Mouse (Mus musculus): ENCODE results near the gene Wnt4.

Wnt4 gene

GRCm38 (mm10) chr4:137305831-137306576, 28.7 kb downstream of the Wnt4 start:
- in situ Hi-C loops (cut with MboI): no loop called here

- in situ Hi-C loops (cut with MboI): no loop called here
Measured at GRCm38 (mm10) chr4:137306577-137306888, 29.2 kb downstream of the Wnt4 start.

- in situ Hi-C loops (cut with MboI): no loop called here
Measured at GRCm38 (mm10) chr4:137306991-137307706, 29.9 kb downstream of the Wnt4 start.

- in situ Hi-C loops (cut with MboI): no loop called here
Measured at GRCm38 (mm10) chr4:137308377-137308776, 31.1 kb downstream of the Wnt4 start.

GRCm38 (mm10) chr4:137313511-137313910, 36.2 kb downstream of the Wnt4 start:
- in situ Hi-C loops (cut with MboI): no loop called here

GRCm38 (mm10) chr4:137314561-137314960, 37.3 kb downstream of the Wnt4 start:
- in situ Hi-C loops (cut with MboI): no loop called here

- in situ Hi-C loops (cut with MboI): no loop called here
Measured at GRCm38 (mm10) chr4:137315061-137315460, 37.8 kb downstream of the Wnt4 start.

- in situ Hi-C loops (cut with MboI): no loop called here
Measured at GRCm38 (mm10) chr4:137316027-137316770, 38.9 kb downstream of the Wnt4 start.

GRCm38 (mm10) chr4:137324926-137325325, 47.6 kb downstream of the Wnt4 start:
- in situ Hi-C loops (cut with MboI): no loop called here

- in situ Hi-C loops (cut with MboI): no loop called here
Measured at GRCm38 (mm10) chr4:137326494-137326893, 49.2 kb downstream of the Wnt4 start.

- in situ Hi-C loops (cut with MboI): no loop called here
Measured at GRCm38 (mm10) chr4:137332051-137332450, 54.8 kb downstream of the Wnt4 start.

GRCm38 (mm10) chr4:137336468-137336867, 59.2 kb downstream of the Wnt4 start:
- in situ Hi-C loops (cut with MboI): no loop called here

- in situ Hi-C loops (cut with MboI): no loop called here
Measured at GRCm38 (mm10) chr4:137339415-137339814, 62.1 kb downstream of the Wnt4 start.

GRCm38 (mm10) chr4:137342816-137343215, 65.5 kb downstream of the Wnt4 start:
- in situ Hi-C loops (cut with MboI): loop anchor here (10.0 kb wide), 1 partner anchor 52 kb away; no protein-coding TSS in a partner anchor

GRCm38 (mm10) chr4:137345112-137345511, 67.8 kb downstream of the Wnt4 start:
- in situ Hi-C loops (cut with MboI): loop anchor here (10.0 kb wide), 1 partner anchor 50 kb away; no protein-coding TSS in a partner anchor

- in situ Hi-C loops (cut with MboI): loop anchor here (10.0 kb wide), 1 partner anchor 49 kb away; no protein-coding TSS in a partner anchor
Measured at GRCm38 (mm10) chr4:137345790-137346189, 68.5 kb downstream of the Wnt4 start.
